Mouse (Mus musculus) brain, embryonic 14.5 days (tissue): ENCODE results near the gene 2410131K14Rik.

Source experiments
- CTCF ChIP-seq: fragments of 200-500 bp; IDR thresholded peaks from 2 replicates; pipeline ENCODE4 v1.5.1; 2012; ENCODE audit warnings: inconsistent platforms, mild to moderate bottlenecking, moderate library complexity, borderline replicate concordance; ENCODE audit not compliant: insufficient read depth, insufficient read length; ENCODE audit errors: extremely low read depth
- POLR2A ChIP-seq: fragments of 200-500 bp; IDR thresholded peaks from 2 replicates; pipeline ENCODE4 v1.6.1; 2012; ENCODE audit warnings: mild to moderate bottlenecking, inconsistent platforms, borderline replicate concordance; ENCODE audit not compliant: poor library complexity, insufficient read depth, insufficient read length, severe bottlenecking; ENCODE audit errors: extremely low read depth

- TF ChIP-seq POLR2A, result no peak
- TF ChIP-seq CTCF, result no peak
These were observed 66.2 kb downstream of the 2410131K14Rik start for GRCm38 (mm10) chr5:118311251-118311650.
